Mouse (Mus musculus): ENCODE results near the gene Tmem87a. TPM values are rescaled to one million over a fixed set of nuclear protein-coding genes. Genes with fewer than 3 reads are reported as not detected.

Gene Tmem87a
- 21.7 and 26.1 TPM in 2 replicates for polyA plus RNA-seq (2015; fragmentation: Nextera tagmentation; extraction: Ambion mirVana)

DNA sequence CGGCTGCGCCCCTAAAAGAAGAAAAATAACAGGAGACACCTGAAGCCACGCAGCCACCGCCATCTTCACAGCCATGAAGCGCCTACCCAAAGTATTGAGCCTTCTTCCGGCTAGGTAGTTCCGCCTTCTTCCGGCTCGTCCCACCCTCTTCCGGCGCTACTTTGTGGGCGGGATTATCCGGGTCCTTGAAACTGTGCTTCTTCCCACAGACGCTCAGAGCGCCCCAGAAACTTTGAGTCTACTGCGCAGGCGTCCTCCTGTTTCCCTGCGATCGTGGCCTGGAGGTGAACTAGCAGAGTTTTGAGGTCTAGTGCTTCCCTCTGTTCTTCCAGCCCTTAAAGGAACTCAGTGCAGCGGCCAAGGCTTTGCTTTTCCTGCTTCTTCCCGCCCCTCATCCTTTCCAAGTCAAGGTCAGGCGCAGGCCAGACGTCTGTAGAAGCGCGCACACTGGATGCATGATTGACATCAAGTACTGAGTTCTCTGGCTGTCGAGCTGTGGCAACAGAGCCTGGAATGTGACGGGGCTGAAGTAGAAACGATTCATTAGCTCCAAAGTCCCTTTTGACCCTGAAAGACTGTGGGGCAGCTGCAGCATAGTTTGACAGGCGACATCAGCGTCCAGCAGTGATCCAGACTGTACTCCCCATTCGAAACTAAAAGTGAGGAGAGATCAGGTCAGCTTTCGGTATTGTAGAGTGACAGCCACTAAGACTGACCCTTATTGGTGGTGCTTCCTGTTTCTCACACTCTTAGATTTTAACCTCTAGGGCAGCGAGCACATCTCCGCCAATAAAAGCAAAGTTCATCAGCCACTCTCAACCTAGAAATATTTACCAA is at the start of gene Tmem87a:
Tmem87a (minus strand) TSS at position 128 of the 837 bp plus-strand sequence.
- peak; percentile 99 for DNase-seq (ENCODE audit: low spot score)

DNA sequence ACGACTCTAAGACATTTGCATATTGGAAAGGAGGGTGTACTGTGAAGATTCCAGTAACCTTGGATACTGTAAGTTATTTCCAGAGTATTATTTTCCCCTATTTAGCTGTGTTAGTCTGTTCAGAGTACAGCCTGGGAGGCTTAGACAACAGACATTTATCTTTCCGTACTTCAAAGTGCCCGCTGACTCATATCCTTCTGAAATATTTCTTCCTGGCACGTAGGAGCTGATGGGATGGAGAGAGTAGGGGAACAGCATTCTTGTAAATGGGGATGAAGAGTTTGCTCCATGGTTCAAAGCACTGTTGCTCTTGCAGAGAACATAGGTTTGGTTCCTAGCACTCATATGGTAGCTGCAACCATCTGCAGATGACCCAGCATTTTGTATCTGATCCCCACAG is 48.7 kb upstream of the Tmem87a start:
- DNase-seq (ENCODE audit: low spot score), result no peak

DNA sequence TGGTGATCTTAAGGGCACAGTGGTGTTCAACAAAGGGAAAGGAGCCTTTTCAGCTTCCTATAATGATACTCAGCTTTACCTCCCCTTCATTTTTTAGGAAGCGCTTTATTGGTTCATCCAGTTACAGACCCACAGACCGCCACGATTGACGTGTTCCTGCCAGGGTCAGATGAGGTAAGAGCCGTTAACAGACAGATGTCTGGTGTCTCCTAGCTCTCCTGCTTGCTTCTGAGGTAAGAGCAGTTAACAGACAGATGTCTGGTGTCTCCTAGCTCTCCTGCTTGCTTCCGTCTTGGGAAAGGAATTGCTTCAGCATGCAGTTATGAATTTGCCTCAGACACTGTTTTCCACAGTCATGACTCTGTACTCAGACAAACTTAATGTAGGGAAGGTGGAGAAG is 46.8 kb upstream of the Tmem87a start:
- DNase-seq (ENCODE audit: low spot score), result no peak

DNA sequence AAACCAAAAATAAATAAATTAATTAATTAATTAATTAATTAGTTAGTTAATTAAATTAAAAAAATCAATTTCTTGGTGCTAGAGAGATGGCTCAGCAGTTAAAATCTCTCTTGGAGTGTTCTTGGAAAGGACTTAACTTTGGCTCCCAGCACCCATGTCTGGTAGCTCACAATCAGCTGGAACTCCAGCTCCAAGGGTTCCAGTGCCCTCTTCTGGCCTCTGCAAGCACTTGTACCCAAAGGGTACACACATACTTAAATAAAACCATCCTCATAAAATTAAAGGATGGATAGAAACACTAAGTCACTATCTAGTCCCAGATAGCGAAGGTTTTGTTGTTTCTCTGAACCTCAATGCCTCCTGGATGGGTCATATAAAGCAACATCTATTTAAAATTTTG is 43.4 kb upstream of the Tmem87a start:
- peak; percentile 41 for DNase-seq (ENCODE audit: low spot score)

DNA sequence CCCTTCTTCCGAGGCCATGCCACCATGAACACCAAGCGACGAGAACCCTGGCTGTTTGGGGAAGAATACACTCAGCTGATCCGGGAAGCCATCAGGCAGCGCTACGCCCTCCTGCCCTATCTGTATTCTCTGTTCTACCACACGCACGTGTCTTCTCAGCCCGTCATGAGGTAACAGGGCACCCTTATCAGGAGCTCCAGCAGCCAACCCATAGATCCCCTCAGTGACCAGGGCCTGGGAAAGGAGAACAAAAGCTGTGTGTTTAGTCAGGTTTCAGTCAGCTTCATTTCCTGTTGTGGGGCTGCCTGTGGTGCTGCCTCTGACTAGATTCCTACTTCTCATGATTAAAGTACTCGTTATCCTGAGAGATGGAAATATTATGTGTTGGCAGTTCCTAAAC is 42.5 kb upstream of the Tmem87a start:
- peak; percentile 41 for DNase-seq (ENCODE audit: low spot score)

DNA sequence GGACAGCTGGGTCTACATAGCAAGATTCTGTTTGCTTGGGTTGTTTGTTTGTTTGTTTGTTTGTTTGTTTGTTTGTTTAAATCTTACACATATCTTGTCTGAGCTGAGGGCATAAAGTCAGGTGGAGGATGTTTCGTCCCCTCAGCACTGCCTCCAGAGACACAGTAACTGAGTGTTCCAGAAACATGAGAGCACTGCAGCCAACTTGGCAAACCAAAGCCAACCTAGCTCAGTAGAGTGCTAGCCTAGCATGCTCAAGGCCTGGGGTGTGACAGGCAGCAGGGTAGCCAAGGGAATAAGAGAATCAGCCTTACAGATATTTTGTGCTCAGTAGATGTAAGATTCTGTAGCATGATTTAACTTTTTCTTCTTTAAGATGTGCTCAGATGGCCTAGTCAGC is 40.6 kb upstream of the Tmem87a start:
- no peak for DNase-seq (ENCODE audit: low spot score)

DNA sequence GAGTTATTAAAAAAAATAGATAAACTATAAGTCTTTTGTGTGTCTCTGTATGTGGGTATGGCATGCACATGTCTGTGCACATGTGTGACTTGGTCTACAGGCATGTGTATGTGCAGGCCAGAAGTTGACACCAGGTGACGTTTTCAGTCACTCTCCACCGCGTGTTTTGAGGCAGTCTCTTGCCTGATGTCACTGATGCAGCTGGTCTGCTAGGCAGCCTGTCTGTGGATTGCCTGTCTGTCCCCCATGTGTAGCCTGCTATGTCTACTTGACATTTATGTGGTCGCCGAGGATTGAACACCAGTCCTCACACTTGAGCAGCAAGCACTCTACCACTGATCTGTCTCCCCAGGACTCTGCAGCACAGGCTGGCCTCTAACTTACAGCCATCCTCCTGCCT is 20.5 kb upstream of the Tmem87a start:
- peak; percentile 71 for DNase-seq (ENCODE audit: low spot score)

DNA sequence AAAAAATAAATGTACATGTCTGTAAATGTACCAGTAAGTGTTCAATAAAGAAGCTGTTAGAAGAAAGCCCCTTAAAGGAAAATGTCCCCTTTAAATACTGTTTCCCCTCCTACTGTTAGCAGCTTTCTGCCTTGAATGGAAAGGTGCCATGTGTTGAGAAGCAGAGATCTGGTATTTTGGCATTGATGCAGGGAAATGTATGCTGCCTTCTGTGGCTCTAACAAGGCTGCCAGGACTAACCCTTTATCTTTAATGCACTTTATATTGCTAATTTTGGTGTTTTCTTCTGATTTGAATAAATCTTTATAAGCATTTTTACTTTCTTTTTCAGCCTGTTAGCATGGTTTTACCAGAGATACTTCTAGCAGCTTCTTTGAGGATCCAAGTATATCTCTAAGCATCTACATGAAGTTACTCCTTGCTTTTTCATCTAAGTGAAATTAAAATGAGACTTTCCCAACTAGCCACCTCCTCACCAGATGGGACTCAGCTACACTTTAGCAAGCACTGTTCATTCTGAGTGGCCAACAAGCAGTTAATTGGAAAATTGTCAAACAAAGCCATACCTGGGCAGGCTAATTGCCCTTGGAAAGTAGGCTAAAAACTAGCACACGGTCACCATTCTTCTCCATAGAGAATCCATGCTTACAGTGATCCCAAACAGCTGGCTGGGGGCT is 11.0 kb upstream of the Tmem87a start:
- DNase-seq (ENCODE audit: low spot score), result no peak

DNA sequence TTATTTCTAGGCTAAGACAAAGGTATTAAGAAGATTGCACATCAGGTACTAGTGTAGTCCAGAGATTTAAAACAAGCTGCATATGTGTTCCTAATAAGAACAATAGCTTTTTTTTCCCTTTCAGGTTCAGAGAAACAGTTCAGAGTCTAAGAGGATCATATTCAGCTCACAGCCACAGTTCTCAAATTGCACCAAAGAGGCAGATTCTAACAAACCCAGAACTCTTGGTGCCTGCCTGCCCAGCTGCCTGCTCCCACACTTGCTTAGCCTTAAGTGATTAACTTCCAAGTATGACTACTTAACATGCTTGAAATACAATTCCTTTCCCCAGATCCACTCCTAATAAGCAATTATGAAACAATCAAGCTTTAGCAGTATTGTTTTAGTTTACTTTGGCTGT is 10.2 kb upstream of the Tmem87a start:
- no peak for DNase-seq (ENCODE audit: low spot score)

DNA sequence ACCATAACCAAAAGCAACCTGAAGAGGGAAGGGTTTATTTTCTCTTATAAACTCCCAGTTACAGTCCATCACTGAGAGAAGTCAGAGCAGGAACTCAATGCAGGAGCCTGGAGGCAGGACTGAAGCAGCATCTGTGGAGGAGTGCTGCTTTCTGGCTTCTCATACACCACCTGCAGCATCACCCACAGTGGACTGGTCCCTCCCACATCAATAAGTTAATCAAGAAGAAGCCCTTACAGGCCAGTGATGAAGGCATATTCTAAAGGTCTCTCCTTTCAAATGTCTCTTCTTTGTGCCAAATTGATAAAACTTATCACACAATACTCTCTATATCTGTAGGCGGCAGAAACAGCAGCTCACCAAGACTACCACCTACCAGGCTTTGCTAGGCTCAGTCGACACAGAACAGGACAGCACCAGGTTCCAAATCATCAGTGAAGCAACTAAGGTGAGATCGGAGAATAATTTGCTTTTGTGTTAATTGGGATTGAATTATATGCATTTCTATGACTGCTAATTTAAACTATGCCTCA is 7.2 kb upstream of the Tmem87a start:
- DNase-seq (ENCODE audit: low spot score), result no peak

DNA sequence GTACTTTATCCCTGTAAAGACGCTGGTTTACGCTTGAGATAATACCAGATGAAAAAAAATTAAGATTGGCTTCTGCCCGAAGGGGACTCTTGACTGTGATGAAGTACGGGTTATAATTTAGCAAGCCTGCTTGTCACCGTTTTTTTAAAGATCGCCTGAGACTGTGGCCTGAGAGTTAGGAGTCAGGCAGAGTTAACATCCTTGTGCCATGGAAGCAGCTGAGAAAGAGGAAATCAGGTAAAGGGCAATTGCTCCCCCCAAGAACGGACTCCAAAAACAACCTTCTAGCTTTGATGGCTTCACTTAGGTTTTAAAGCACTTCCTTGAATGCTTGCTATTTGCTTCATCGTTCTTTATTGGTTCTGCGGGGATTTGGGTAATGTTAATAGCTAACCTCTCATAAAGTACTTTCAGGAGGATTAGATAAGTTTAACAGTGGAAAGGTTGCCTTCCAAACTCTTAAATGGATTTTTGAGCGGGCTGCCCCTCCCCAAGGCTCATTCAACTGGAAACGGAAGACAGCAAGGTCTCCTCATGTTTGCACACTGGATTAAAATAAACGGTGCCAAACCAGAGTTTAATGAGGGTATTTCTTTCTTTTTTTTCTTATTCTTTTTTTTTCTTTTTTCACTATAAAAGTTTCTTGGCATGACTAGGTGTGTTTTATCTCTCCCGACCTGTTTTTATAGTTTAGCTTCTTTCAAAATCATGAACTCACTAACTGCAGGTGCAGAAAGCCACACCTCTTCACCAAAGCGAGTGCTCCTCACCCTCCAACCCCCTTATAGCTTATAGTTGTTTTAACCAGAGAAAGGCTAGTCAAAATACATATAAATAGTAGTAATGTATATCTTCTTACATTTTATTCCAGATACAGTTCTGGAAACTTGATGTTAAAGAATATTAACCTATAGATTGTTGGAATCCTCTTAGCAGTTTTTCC is 1.2 kb upstream of the Tmem87a start:
- peak; percentile 54 for DNase-seq (ENCODE audit: low spot score)

DNA sequence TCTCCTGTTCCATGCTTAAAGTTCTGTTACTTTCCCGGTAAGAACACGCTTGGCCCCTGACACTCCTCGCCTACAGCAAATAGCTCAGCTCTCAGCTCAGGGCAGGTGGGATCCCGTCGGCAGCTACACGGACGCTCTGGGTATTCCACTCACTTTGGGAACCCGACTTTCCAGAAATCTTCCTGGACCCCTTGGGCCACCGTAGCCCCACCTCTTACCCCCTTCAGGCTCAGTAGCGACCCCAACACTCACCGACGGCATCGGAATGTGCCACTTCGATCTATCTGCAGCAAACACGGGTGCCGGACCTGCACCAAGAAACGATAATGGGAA is 294 bp downstream of the Tmem87a start, which contains the start of gene Ganc:
Ganc (plus strand) TSS at position 244 of the 333 bp plus-strand sequence.
- DNase-seq (ENCODE audit: low spot score), result no peak

DNA sequence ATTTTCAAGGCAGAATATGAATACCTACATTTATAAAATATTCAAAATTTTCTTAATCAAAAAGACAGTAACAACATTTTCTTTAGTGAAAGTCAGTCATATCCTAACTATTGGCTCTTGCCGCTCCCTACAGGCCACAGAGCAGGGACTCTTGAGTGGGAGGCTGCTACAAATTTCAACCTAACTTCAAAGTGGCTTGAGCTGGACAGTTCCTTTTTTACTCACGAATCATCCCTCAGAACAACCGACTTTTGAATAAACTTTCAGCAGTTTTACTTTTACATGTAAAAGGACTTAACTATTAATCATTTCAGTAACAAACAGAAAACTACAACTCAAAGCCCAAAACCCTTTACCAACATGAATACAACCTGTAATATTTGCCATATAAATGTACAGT is 1.1 kb downstream of the Tmem87a start:
- no peak for DNase-seq (ENCODE audit: low spot score)

DNA sequence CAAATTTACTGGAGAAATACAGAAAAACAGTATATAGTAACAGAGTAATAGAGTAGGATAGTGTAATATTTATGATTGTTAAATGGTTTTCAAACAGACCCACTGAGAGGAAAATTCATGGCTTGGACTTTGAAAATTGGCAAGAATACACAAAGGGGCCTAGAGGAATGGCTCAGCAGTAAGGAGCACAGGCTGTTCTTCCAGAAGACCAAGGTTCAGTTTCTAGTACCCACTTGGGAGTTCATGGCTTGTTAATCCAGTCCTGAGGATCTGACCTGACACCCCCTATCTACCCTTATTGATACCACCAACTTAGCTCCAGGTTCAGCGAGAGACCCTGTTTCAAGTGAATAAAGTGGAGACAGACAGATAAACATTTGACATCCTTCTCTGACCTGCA is 6.0 kb downstream of the Tmem87a start:
- no peak for DNase-seq (ENCODE audit: low spot score)

DNA sequence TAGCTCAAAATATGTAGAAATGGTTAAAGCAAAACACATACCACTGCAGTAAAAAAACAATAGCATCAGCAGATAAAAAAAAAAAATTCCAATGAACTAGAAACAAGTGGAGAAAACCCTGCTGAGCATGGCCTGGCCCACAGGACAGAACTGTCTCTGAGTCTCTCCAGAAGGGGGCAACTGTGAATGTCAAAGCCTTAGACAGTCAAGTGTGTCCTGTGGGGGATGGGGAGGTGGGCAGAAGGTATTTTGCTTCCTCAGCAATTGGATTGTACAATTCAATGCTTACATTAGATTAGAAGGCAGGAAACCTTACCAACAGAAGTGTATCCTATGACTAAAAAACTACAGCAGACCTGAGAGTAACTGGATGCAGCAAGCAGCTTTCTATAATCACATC is 11.5 kb downstream of the Tmem87a start:
- DNase-seq (ENCODE audit: low spot score), result peak; percentile 48

DNA sequence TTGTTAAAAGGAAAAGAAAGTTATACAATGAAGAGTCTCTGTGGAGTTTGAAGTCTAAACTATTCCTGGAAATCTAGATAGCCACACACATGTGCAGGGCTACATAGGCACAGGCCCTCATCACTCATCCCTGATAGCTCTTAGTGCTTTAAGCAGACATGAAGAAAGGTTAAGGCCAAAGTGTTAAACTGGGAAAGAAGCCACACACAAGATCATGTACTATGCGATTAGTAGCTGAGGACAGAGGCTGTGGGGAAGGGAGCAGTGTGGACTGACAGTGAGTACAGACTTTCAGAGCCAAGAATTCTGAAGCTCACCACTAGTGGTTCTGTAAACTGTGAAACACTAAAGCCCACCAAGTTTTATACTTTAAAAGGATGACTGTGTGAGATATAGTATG is 13.0 kb downstream of the Tmem87a start:
- DNase-seq (ENCODE audit: low spot score), result no peak

DNA sequence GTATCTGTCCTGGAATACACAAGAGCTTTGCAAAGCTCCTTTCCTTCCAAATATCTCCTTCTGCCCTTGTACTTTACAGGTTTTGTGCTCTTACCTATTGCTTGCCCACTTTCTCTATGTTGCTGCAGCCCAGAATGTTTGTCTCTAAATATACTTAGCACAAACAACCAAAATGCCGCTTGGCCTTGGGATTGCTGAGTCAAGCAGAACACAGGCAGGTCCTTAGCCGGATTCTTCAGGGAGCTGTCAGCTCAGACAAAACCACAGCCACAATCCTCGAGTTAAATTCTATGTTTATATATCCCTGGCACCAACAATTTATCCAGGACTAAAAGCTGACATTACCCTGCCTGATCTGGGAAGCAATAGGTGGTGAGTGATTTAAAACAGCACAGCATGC is 14.5 kb downstream of the Tmem87a start:
- DNase-seq (ENCODE audit: low spot score), result no peak

DNA sequence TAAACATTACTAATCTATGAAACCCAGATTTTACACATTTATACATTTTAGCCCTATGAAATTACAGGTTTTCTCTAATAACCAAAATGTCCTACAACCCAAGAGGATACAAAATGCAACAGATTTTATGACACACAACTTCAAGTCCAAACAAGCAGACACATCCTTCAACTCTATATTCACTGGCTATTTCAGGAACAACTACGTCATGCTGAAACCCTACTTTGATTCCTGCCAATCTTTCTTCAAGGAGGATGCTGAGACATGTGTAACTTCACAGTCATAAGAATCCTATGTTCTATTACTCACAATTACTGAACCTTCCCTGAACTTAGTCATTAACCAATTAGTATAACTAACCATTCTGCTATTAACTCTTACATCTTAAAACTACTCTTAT is 16.6 kb downstream of the Tmem87a start:
- no peak for DNase-seq (ENCODE audit: low spot score)

DNA sequence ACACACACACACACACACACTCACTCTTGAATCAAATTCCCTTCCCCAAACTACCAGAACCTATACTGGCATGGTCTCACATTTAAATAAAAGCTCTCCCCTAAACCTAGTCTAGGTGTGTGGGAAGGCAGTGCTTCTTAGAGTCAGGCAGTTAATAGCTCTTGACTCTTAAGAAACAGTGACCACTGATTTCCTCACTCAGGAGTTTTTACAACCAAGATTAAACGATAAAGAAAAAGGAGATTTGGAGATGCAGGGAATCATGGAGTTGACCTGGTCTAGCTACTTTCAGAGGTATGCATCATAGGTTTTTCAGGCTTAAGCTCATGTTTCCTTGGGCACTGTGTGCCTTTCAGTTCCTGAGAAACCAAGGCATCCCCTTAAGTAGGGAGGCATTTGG is 17.6 kb downstream of the Tmem87a start:
- no peak for DNase-seq (ENCODE audit: low spot score)

DNA sequence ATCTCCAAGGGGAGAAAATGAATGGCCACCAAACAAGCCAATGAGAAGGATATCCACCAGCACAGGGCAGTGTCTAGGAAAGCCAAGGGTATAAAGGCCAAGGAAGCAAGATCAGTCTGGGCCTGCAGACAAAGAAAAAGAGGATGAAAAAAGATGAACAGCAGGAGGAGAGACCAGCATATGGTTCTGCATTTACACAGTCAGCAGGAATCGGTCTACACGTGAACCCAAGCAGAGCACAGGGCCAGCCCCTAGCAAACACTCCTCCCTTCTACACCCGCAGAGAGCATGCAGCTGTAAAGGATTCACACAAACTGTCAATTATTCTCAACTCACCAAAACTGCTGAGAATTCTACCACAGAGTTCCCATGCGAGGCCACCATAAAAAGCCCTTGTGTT is 30.1 kb downstream of the Tmem87a start:
- DNase-seq (ENCODE audit: low spot score), result no peak

DNA sequence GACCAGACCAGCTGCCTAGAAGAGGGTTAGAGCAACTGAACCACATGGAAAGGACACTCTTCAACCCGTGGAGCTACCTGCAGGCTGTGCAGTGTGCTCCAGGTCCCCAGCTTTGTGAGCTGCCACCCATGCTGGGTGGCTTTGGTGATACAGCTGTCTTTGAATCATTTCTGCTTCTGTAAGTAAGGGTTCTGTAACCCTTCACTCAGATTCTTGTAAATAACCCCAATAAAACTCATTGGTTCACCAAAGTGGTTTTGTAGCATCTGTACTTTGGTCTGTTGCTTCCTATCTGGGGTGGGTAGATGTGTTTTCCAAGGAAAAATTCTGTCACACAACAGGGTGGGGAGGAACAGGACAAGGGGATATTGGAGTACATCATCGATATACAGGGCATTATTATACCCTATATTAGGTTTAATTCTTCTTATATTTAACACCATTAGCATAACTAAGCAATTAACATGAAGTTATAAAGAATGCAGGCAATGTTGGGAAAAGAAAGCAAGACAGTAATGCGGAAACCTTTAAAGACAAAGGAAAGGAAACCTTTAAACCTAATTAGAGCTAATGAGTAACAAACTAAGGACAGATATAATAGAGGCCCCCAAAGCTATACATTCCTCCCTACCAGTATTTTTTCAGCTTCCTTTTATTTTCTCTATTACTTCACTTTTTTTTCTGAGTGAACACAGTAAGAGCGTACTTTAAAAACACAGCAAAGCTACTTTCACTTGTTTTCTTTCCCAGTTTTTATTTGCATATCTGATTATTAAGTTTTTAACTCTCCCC is 36.3 kb downstream of the Tmem87a start:
- DNase-seq (ENCODE audit: low spot score), result no peak
